Mouse (Mus musculus): ENCODE measurements around the gene Mast4. TPM values are rescaled to one million over a fixed set of nuclear protein-coding genes. Genes with fewer than 3 reads are reported as not detected.

Mast4 gene
- polyA plus RNA-seq, 1 experiment from 2014 or later = 18.8 TPM

DNA sequence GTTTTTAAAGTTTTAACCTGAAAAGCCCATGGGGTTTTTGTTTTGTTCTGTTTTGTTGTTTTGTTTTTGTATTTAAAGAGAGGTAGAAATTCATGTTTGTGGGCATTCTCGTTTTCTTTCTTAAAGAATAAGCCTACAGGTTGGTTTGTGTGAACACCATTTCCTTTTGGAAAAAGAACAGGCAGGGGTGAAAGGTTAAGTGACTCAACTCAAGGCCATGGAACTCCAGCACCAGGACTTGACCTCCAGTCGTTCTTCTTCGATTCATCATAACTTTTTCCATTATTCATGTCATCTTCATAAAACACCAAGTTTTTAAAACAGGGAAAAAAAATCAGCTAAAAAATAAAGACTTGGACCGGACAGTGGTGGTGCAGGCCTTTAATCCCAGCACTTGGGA lies 105.2 kb downstream of the Mast4 start:
- ATAC-seq (ENCODE audit: low FRiP score, low read depth) = no peak
- Histone ChIP-seq H3K4me2 (replicated peaks) (no peak overlapping the region), H3K4me3 (no peak overlapping the region), H3K27ac (no peak overlapping the region), H3K27me3 (replicated peaks) (no peaks in the 10 kb centered on the region), H3K9ac (no peak overlapping the region), H3K9me3 (no peaks in the 10 kb centered on the region), H3K4me1 (no peaks in the 10 kb centered on the region), H3K36me3 (no peaks in the 10 kb centered on the region)
- 87% methylated on average over 4 of the region's 4 CpGs for WGBS

DNA sequence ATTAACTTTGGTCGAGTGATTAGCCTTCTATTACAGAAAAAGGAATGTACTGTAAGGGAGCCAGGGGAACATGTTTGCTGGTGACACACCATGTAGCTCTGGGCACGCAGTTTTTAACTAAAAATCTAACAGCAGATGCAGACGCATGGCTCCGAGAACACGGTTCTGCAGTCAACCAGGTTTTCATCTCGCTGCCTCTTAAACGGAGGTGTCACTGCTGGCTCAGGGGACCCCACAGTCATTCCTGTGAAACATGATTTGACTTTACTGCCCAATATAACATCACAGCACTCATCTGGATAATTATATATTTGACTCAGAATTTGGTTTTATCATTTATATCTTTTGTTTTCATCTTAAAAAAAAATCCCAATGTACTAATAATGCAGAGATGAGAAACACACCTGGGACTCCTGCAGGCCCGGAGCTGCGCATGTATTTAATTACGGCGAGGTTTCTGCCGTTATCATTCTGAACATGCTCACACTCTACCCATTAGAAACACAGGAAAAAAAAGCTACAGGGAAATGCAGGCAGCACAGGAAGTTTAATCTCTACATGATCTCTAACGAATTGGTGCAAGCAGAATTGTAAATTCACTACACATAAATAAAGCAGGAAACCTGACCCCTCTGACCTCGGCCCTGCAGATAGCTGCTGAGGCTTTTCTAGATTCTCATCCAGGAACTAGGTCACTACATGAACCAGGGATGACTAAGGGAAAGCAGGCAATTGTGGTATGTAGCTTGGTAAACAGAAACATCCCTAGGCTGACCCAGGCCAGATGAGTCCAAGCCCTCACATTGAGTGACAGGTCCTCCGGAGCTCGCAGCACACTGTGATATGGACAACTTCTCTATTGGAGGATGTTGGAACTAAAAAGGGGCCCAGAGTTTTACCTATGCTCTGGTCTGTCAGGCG lies 108.1 kb downstream of the Mast4 start:
- WGBS = 70% methylated on average over 17 of the region's 17 CpGs
- Histone ChIP-seq H3K27ac (no peak overlapping the region), H3K9me3 (no peaks in the 10 kb centered on the region), H3K4me1 (no peaks in the 10 kb centered on the region), H3K27me3 (replicated peaks) (no peaks in the 10 kb centered on the region), H3K9ac (no peak overlapping the region), H3K36me3 (no peaks in the 10 kb centered on the region), H3K4me2 (replicated peaks) (no peak overlapping the region), H3K4me3 (no peak overlapping the region)
- no peak for ATAC-seq (ENCODE audit: low FRiP score, low read depth)

DNA sequence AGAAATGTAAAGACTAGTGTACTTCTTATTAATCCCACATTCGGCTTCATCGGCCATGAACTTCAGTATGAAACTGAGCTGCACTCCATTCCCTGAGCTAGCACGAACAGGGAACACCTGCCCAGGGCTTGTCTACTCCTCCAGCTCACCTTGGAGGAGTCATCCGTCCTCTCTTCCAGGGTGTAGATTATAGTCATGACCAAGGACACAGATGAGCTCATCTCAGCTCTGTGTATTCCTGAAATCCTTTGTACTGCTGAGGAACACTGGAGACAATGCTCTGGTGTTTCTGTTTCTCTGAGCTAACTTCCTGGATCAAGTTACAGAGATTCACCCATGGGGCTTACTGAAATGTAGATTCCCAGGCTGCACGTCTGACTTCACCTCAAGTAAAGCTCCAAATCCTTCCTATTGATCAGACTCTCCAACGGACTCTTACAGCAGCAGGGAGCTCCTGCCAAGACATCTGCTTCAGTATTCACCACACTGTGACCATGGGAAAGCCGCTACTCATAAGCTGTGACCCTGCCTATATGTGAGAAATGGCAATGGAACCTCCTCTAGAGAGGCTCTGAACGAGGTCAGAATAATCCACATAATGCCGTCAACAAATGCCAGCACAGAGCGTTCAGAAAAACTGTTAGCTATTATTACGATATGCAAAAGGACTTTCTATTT lies 108.9 kb downstream of the Mast4 start:
- no peak for ATAC-seq (ENCODE audit: low FRiP score, low read depth)
- H3K9ac ChIP-seq = no peak overlapping the region
- H3K4me2 ChIP-seq (replicated peaks) = no peak overlapping the region
- no peaks in the 10 kb centered on the region for H3K4me1 ChIP-seq
- H3K4me3 ChIP-seq = no peak overlapping the region
- H3K27me3 ChIP-seq (replicated peaks) = no peaks in the 10 kb centered on the region
- no peak overlapping the region for H3K27ac ChIP-seq
- 60% methylated on average over 11 of the region's 11 CpGs for WGBS
- no peaks in the 10 kb centered on the region for H3K36me3 ChIP-seq
- no peaks in the 10 kb centered on the region for H3K9me3 ChIP-seq

DNA sequence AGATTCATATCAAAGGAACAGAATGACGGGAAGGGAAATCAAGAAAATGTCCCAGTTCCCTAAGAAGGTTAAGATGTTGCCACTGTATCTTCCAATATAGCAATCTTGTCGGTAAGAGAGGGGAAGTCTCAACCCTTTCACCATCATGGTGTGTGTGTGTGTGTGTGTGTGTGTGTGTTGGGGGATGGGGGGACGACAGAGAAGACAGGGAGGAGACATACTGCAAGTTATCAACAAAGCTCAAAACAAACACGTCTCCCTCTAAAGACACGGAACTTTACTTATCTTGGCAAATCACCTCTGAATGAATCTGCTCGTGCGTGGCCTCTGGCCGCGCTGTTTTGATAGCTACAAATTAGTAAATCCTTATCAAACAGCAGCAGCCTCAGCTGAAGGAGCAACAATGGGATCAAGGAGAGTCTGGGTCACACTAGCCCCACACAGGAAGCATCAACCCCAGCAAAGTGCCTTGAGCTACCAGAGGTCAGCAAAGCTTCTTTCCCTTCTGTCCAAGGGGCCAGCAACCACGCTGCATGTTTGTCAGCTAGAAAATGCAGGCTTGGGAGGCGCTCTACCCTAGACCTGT lies 113.7 kb downstream of the Mast4 start:
- Histone ChIP-seq H3K9ac (no peak overlapping the region), H3K4me2 (replicated peaks) (no peak overlapping the region)
- no peak for ATAC-seq (ENCODE audit: low FRiP score, low read depth)

DNA sequence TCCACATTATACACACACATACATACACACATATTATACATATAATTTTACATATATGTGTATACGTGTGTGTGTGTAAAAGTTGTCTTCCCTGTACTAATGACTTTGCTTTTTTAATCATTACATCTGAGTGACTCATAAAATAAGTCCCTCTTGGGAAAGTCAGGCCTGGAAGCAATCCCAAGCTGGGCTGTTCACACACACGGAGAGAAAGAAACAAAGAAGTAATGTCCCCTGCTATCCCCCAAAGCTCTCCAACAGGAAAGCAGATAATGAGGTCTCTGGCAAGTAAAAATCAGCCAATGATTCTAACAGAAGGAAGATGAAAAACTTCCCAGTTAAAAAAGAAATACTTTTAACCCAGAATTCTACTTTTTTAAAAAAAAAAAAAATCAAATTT lies 114.3 kb downstream of the Mast4 start:
- Histone ChIP-seq H3K4me1 (no peaks in the 10 kb centered on the region), H3K4me2 (replicated peaks) (no peak overlapping the region), H3K36me3 (no peaks in the 10 kb centered on the region), H3K9me3 (no peaks in the 10 kb centered on the region), H3K27ac (no peak overlapping the region), H3K9ac (no peak overlapping the region), H3K27me3 (replicated peaks) (no peaks in the 10 kb centered on the region), H3K4me3 (no peak overlapping the region)
- ATAC-seq (ENCODE audit: low FRiP score, low read depth) = no peak
- WGBS = 48% methylated on average over 2 of the region's 2 CpGs

More for the DNA sequence above, 113.7 kb downstream of the Mast4 start:
- Histone ChIP-seq H3K27me3 (replicated peaks) (no peaks in the 10 kb centered on the region), H3K9me3 (no peaks in the 10 kb centered on the region), H3K27ac (no peak overlapping the region), H3K4me1 (no peaks in the 10 kb centered on the region), H3K4me3 (no peak overlapping the region), H3K36me3 (no peaks in the 10 kb centered on the region)
- WGBS = 70% methylated on average over 11 of the region's 11 CpGs

DNA sequence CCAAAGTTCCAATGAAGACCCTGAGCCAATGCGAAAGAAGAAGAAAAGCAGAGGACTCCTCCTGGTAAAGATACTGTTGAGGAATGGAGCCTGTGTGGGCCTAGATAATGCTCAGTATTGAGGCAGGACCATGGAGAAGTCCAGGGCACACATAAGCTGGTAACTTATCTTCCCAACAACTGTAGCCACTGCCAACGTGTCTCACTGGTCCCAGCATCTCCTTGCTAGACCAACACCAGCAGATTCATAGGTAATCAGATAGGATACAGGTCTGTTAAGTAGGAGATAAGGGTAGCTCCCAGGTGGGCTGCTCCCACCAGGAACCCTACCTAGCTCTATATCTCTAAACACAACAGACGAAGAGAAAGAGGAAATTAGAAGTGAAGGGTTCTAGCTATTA lies 116.8 kb downstream of the Mast4 start:
- Histone ChIP-seq H3K4me1 (no peaks in the 10 kb centered on the region), H3K9me3 (no peaks in the 10 kb centered on the region), H3K36me3 (no peaks in the 10 kb centered on the region), H3K4me3 (no peak overlapping the region), H3K9ac (no peak overlapping the region), H3K4me2 (replicated peaks) (no peak overlapping the region), H3K27ac (no peak overlapping the region), H3K27me3 (replicated peaks) (no peaks in the 10 kb centered on the region)
- no peak for ATAC-seq (ENCODE audit: low FRiP score, low read depth)
- WGBS = 86% methylated on average over 3 of the region's 3 CpGs

DNA sequence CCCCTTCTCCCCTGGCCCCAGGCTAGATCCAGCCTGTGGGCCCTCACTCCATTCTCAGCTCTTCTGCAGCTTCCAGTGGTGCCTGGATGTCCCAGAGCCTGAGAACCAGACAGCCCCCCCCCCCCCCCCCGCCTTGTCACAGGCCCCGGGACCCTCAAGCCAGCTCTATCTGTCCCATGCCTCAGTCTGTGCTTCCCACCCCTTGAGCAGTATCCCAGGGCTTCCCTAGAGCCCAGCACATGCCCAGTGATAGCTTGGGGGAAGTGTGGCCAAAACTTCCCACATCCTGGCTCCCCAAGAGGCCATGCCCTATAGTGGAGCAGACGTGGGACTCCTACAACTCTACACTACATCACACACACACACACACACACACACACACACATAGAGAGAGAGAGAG lies 119.8 kb downstream of the Mast4 start:
- no peak overlapping the region for H3K27ac ChIP-seq
- H3K9ac ChIP-seq = no peak overlapping the region
- no peak for ATAC-seq (ENCODE audit: low FRiP score, low read depth)
- no peaks in the 10 kb centered on the region for H3K9me3 ChIP-seq
- H3K27me3 ChIP-seq (replicated peaks) = no peaks in the 10 kb centered on the region
- no peak overlapping the region for H3K4me3 ChIP-seq
- H3K4me1 ChIP-seq = no peaks in the 10 kb centered on the region
- H3K4me2 ChIP-seq (replicated peaks) = no peak overlapping the region
- H3K36me3 ChIP-seq = no peaks in the 10 kb centered on the region
- 84% methylated on average over 2 of the region's 3 CpGs for WGBS

DNA sequence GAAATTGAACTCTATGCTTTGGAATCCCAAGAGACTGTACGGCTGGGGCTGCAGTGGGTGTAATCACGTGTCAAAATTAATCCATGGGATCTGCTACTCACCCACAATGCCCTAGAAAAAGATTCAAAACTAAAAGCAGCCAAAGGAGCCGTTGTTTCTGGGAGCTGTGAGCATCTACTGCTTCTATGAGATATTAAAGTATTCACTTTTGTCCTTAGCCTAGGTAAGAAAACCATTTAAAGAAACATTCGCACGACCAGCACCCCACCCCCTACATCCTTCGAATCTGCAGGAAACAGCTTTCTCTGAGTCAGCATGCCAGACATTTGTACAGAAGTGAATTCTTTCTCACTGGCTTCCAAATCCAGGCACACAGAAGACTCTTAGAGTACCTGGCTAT lies 122.3 kb downstream of the Mast4 start:
- Histone ChIP-seq H3K4me1 (no peaks in the 10 kb centered on the region), H3K27ac (no peak overlapping the region), H3K36me3 (no peaks in the 10 kb centered on the region), H3K9me3 (no peaks in the 10 kb centered on the region), H3K4me3 (no peak overlapping the region), H3K27me3 (replicated peaks) (no peaks in the 10 kb centered on the region), H3K4me2 (replicated peaks) (no peak overlapping the region), H3K9ac (no peak overlapping the region)
- 86% methylated on average over 6 of the region's 6 CpGs for WGBS
- ATAC-seq (ENCODE audit: low FRiP score, low read depth) = no peak

DNA sequence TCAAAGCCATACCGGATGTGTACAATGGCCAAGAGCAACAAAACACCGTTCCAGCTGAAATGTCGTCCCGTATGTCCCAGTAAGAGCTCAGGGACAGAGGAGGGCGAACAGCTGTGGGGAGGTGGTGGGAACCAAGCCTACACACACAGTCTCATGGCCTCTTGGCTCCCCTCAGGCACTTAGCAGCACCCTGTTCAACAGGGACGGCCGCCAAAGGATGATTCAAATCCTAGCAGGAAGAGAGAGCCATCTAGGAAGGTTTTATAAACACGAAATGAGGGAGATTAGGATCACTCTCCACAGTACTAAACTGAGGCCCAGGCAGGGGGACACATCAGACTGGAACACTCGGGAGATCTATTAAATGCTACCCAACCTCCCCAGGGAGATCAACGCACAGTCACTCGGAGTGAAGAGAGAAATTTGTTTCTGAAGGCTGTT lies 122.8 kb downstream of the Mast4 start:
- no peak for ATAC-seq (ENCODE audit: low FRiP score, low read depth)
- no peaks in the 10 kb centered on the region for H3K36me3 ChIP-seq
- H3K4me3 ChIP-seq = no peak overlapping the region
- H3K4me2 ChIP-seq (replicated peaks) = no peak overlapping the region
- no peaks in the 10 kb centered on the region for H3K9me3 ChIP-seq
- WGBS = 73% methylated on average over 11 of the region's 11 CpGs
- H3K27me3 ChIP-seq (replicated peaks) = no peaks in the 10 kb centered on the region
- no peak overlapping the region for H3K9ac ChIP-seq
- H3K4me1 ChIP-seq = no peaks in the 10 kb centered on the region
- no peak overlapping the region for H3K27ac ChIP-seq

DNA sequence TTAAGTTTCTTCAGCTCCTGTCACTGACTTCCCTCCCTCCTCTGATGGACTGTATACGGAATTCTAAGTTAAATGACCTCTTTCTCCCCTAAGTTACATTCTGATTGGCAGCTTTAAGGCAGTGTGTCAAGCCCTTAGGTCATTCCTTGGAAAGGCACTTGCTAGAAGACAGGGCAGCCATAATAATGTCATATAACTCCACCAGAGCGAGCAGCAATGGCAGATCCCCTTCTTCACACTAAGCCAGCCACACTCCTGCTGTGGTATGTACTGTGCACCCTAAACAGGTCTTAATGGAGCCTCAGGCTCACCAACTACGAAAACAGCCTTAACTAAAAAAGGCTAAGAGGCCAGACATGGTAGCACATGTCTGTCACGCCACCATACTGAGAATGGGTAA lies 123.6 kb downstream of the Mast4 start:
- ATAC-seq (ENCODE audit: low FRiP score, low read depth) = no peak
- no peak overlapping the region for H3K27ac ChIP-seq
- no peak overlapping the region for H3K4me3 ChIP-seq
- 80% methylated on average over 4 of the region's 4 CpGs for WGBS
- H3K9me3 ChIP-seq = no peaks in the 10 kb centered on the region
- no peak overlapping the region for H3K9ac ChIP-seq
- no peaks in the 10 kb centered on the region for H3K27me3 ChIP-seq (replicated peaks)
- no peaks in the 10 kb centered on the region for H3K36me3 ChIP-seq
- H3K4me2 ChIP-seq (replicated peaks) = no peak overlapping the region
- no peaks in the 10 kb centered on the region for H3K4me1 ChIP-seq

DNA sequence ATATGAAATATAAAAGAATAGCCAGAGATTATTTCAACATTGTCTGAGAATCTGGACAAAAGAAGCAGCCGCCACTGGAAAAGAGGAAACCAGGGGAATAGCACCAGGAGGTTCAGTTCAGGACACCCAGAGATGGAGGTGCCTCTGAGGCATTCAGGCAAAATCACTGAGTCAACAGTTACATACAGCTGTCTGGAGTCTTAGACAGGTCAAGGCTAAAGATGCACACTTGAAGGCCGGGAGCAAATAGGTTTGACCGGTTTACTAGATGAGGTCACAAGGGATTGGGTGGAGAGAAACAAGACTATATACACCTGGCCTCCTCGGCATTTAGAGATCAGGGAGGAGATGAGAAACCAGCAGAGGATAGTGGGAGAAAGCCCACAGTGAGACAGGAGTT lies 127.1 kb downstream of the Mast4 start:
- Histone ChIP-seq H3K4me2 (replicated peaks) (no peak overlapping the region), H3K9me3 (no peaks in the 10 kb centered on the region), H3K4me3 (no peak overlapping the region), H3K27ac (no peak overlapping the region), H3K4me1 (0 out of 2 replicates have a peak, but pooled peaks cover 5% of the 10 kb centered on the region), H3K36me3 (no peaks in the 10 kb centered on the region), H3K9ac (no peak overlapping the region), H3K27me3 (replicated peaks) (no peaks in the 10 kb centered on the region)
- ATAC-seq (ENCODE audit: low FRiP score, low read depth) = no peak
- 89% methylated on average over 4 of the region's 4 CpGs for WGBS

DNA sequence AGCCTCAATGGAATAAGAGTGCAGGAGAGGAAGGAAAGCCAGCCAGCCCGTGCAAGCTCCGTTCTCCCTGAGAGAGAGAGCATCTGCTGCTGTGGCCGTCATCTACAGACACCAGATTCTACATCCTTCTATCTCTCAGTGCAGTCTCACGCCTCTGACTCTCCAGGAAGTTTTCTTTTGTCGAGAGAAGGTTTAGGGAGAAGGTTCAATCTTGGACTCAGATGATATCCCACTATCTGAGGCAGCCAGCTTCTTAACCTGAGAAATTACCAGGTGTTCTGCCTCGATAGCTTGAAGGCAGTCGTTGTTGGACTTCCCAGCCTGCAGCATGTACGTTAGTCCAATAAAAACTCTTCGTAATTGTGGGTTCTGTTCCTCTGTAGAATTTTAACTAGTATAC lies 127.7 kb downstream of the Mast4 start:
- WGBS = 88% methylated on average over 9 of the region's 9 CpGs
- Histone ChIP-seq H3K27me3 (replicated peaks) (no peaks in the 10 kb centered on the region), H3K4me3 (no peak overlapping the region), H3K27ac (no peak overlapping the region), H3K4me1 (0 out of 2 replicates have a peak, but pooled peaks cover 5% of the 10 kb centered on the region), H3K4me2 (replicated peaks) (no peak overlapping the region), H3K36me3 (no peaks in the 10 kb centered on the region), H3K9ac (no peak overlapping the region), H3K9me3 (no peaks in the 10 kb centered on the region)
- no peak for ATAC-seq (ENCODE audit: low FRiP score, low read depth)
